Mouse (Mus musculus) cerebellum, postnatal 14 days (tissue): ENCODE measurements around the gene Capn13.

ENCODE experiments used
- DNase-seq, 2 experiments: peaks; one replicate each; pipeline ENCODE4 v3.0.0; 2021; ENCODE audit warnings: mixed read lengths in 2 of 2

Capn13 gene

GRCm38 (mm10) chr17:73400862-73401261 is at the start of gene Capn13:
Gene Capn13, minus strand, starts transcription at chr17:73400866.
- no peak for DNase-seq

- no peak for DNase-seq
Measured at GRCm38 (mm10) chr17:73449104-73449503, 48.4 kb upstream of the Capn13 start.

GRCm38 (mm10) chr17:73440798-73441197 is 40.1 kb upstream of the Capn13 start:
- no peak for DNase-seq

- no peak for DNase-seq
Measured at GRCm38 (mm10) chr17:73432564-73433006, 31.9 kb upstream of the Capn13 start.

- no peak for DNase-seq
Measured at GRCm38 (mm10) chr17:73432058-73432457, 31.4 kb upstream of the Capn13 start.

GRCm38 (mm10) chr17:73417382-73417781 is 16.7 kb upstream of the Capn13 start:
- DNase-seq = no peak

- DNase-seq = no peak
Measured at GRCm38 (mm10) chr17:73416181-73416795, 15.6 kb upstream of the Capn13 start.

- no peak for DNase-seq
Measured at GRCm38 (mm10) chr17:73411817-73412216, 11.2 kb upstream of the Capn13 start.

GRCm38 (mm10) chr17:73401272-73401671 is 606 bp upstream of the Capn13 start:
- no peak for DNase-seq

GRCm38 (mm10) chr17:73399136-73399535 is 1.5 kb downstream of the Capn13 start:
- DNase-seq = no peak

GRCm38 (mm10) chr17:73393361-73393760 is 7.3 kb downstream of the Capn13 start:
- DNase-seq = no peak

- DNase-seq = peak; percentile 82 to 90
Measured at GRCm38 (mm10) chr17:73391771-73392170, 8.9 kb downstream of the Capn13 start.

- peak; percentile 25 to 31 for DNase-seq
Measured at GRCm38 (mm10) chr17:73390191-73391089, 10.2 kb downstream of the Capn13 start.

- peak in 1 of 2 experiments; percentile 13 for DNase-seq
Measured at GRCm38 (mm10) chr17:73389336-73389735, 11.3 kb downstream of the Capn13 start.

GRCm38 (mm10) chr17:73386581-73386980 is 14.1 kb downstream of the Capn13 start:
- DNase-seq = no peak

- DNase-seq = no peak
Measured at GRCm38 (mm10) chr17:73385940-73386339, 14.7 kb downstream of the Capn13 start.

- no peak for DNase-seq
Measured at GRCm38 (mm10) chr17:73382327-73383014, 18.2 kb downstream of the Capn13 start.

GRCm38 (mm10) chr17:73381681-73382080 is 19.0 kb downstream of the Capn13 start:
- DNase-seq = no peak

GRCm38 (mm10) chr17:73377778-73378484 is 22.7 kb downstream of the Capn13 start:
- DNase-seq = no peak

GRCm38 (mm10) chr17:73367334-73367733 is 33.3 kb downstream of the Capn13 start:
- DNase-seq = no peak

- DNase-seq = no peak
Measured at GRCm38 (mm10) chr17:73361054-73361453, 39.6 kb downstream of the Capn13 start.

GRCm38 (mm10) chr17:73343632-73344390 is 56.9 kb downstream of the Capn13 start:
- DNase-seq = no peak
